Comparison of ENCODE assay signal across 21 mouse cellular contexts in genomic region chr6:84601136-84601889, GRCm38 (mm10). TPM values are rescaled to one million over a fixed set of nuclear protein-coding genes. Genes with fewer than 3 reads are reported as not detected.
DNase-seq lines count a peak whose midpoint lies in the region; ATAC-seq and TF ChIP-seq lines count a peak whose summit lies in the region.
"Had no signal": no experiment of that assay in that cellular context is flagged by ENCODE, and none has a peak within 500 bp of the region (broad histone marks: within the 10 kb centered on the region; RNA-seq: fewer than 3 reads in every experiment).

No protein-coding gene starts in this region.

- no peak overlapping the region for H3K4me2 ChIP-seq in heart, embryonic 11.5 days
- H3K4me2 ChIP-seq in lung, embryonic 16.5 days (ENCODE audit: low read depth, low read length) = no peak overlapping the region
- H3K4me2 ChIP-seq in neural tube, embryonic 15.5 days = no peak overlapping the region
- H3K4me2 ChIP-seq: embryonic facial prominence, embryonic 13.5 days; hindbrain, embryonic 15.5 days; limb, embryonic 15.5 days; midbrain, embryonic 15.5 days had no signal

- no peaks in the 10 kb centered on the region for H3K27me3 ChIP-seq in heart, embryonic 10.5 days (ENCODE audit: insufficient read depth, poor library complexity, severe bottlenecking)
- 0 out of 2 replicates have a peak, but pooled peaks cover 3% of the 10 kb centered on the region for H3K27me3 ChIP-seq in heart, embryonic 11.5 days (ENCODE audit: control insufficient read depth, insufficient read depth, low read length)
- H3K27me3 ChIP-seq in lung, embryonic 16.5 days (ENCODE audit: control insufficient read depth, insufficient read depth, low read depth, low read length) = no peaks in the 10 kb centered on the region
- no peaks in the 10 kb centered on the region for H3K27me3 ChIP-seq in neural tube, embryonic 15.5 days (replicated peaks)
- H3K27me3 ChIP-seq: embryonic facial prominence, embryonic 13.5 days; hindbrain, embryonic 15.5 days; limb, embryonic 15.5 days; midbrain, embryonic 15.5 days had no signal

- TF ChIP-seq CTCF in brain, embryonic 14.5 days (IDR thresholded peaks at IDR 0.05; ENCODE audit: borderline replicate concordance, extremely low read depth, insufficient read depth, insufficient read length) = no peak

- TF ChIP-seq POLR2A in brain, embryonic 14.5 days (IDR thresholded peaks at IDR 0.05; ENCODE audit: borderline replicate concordance, extremely low read depth, insufficient read depth, insufficient read length, poor library complexity, severe bottlenecking) = no peak

- no peak overlapping the region for H3K9ac ChIP-seq in heart, embryonic 11.5 days (ENCODE audit: low read depth, low read length)
- no peak overlapping the region for H3K9ac ChIP-seq in lung, embryonic 16.5 days (ENCODE audit: low read length)
- no peak overlapping the region for H3K9ac ChIP-seq in neural tube, embryonic 15.5 days (replicated peaks)
- H3K9ac ChIP-seq: embryonic facial prominence, embryonic 13.5 days; hindbrain, embryonic 15.5 days; limb, embryonic 15.5 days; midbrain, embryonic 15.5 days had no signal

- no peak for ATAC-seq in heart, embryonic 11.5 days (replicated peaks; ENCODE audit: insufficient number of reproducible peaks, low FRiP score, low TSS enrichment)
- ATAC-seq in lung, embryonic 16.5 days (ENCODE audit: low read depth) = peak; percentile 15; the same call in 1 of the 2 replicates
- no peak for ATAC-seq in neural tube, embryonic 15.5 days (ENCODE audit: low FRiP score)
- ATAC-seq: midbrain, embryonic 15.5 days had no signal

- no peaks in the 10 kb centered on the region for H3K36me3 ChIP-seq in heart, embryonic 10.5 days
- no peaks in the 10 kb centered on the region for H3K36me3 ChIP-seq in heart, embryonic 11.5 days (ENCODE audit: control insufficient read depth, insufficient read depth, low read length)
- H3K36me3 ChIP-seq in lung, embryonic 16.5 days (ENCODE audit: control insufficient read depth, insufficient read depth, low read length) = no peaks in the 10 kb centered on the region
- no peaks in the 10 kb centered on the region for H3K36me3 ChIP-seq in neural tube, embryonic 15.5 days
- H3K36me3 ChIP-seq: embryonic facial prominence, embryonic 13.5 days; hindbrain, embryonic 15.5 days; limb, embryonic 15.5 days; midbrain, embryonic 15.5 days had no signal

- H3K4me1 ChIP-seq in heart, embryonic 10.5 days = no peaks in the 10 kb centered on the region
- no peaks in the 10 kb centered on the region for H3K4me1 ChIP-seq in heart, embryonic 11.5 days (ENCODE audit: control insufficient read depth, insufficient read depth, low read length)
- no peaks in the 10 kb centered on the region for H3K4me1 ChIP-seq in lung, embryonic 16.5 days (replicated peaks; ENCODE audit: control insufficient read depth, insufficient read depth, low read length)
- H3K4me1 ChIP-seq in neural tube, embryonic 15.5 days = no peaks in the 10 kb centered on the region
- H3K4me1 ChIP-seq: embryonic facial prominence, embryonic 13.5 days; hindbrain, embryonic 15.5 days; limb, embryonic 15.5 days; midbrain, embryonic 15.5 days had no signal

- no peak overlapping the region for H3K27ac ChIP-seq in heart, embryonic 10.5 days
- H3K27ac ChIP-seq in heart, embryonic 11.5 days (ENCODE audit: low read depth, low read length) = no peak overlapping the region
- H3K27ac ChIP-seq in lung, embryonic 16.5 days (ENCODE audit: low read length) = no peak overlapping the region
- no peak overlapping the region for H3K27ac ChIP-seq in neural tube, embryonic 15.5 days (replicated peaks)
- H3K27ac ChIP-seq: embryonic facial prominence, embryonic 13.5 days; hindbrain, embryonic 15.5 days; layer of hippocampus, adult 2 months; limb, embryonic 15.5 days; midbrain, embryonic 15.5 days had no signal

- peak; percentile 45 for DNase-seq in heart, embryonic 10.5 days (ENCODE audit: low spot score)
- DNase-seq in lung, postnatal 25 days (ENCODE audit: low spot score) = no peak
- peak; percentile 71 for DNase-seq in 3T3-L1 (ENCODE audit: low read depth, low spot score)
- DNase-seq in brain, embryonic 14.5 days (ENCODE audit: low read depth) = peak; percentile 37
- no peak for DNase-seq in cerebellum, postnatal 14 days
- DNase-seq: adrenal gland, adult 8-10 months; cerebellum, adult 9-11 months; gastrocnemius, postnatal 25 days; kidney, adult 11 months; layer of hippocampus, postnatal 36 days; lung, adult 2 months; retina, postnatal 1 day; thymus, postnatal 25 days had no signal

- WGBS in heart, embryonic 10.5 days = 26% methylated on average over 1 of the region's 1 CpGs
- 9% methylated on average over 1 of the region's 1 CpGs for WGBS in heart, embryonic 11.5 days (ENCODE audit: insufficient replicate concordance)
- WGBS in lung, embryonic 16.5 days = 19% methylated on average over 1 of the region's 1 CpGs
- WGBS in neural tube, embryonic 15.5 days = 38% methylated on average over 1 of the region's 1 CpGs

- no peak overlapping the region for H3K4me3 ChIP-seq in heart, embryonic 10.5 days
- H3K4me3 ChIP-seq in heart, embryonic 11.5 days (ENCODE audit: low read depth, low read length) = no peak overlapping the region
- no peak overlapping the region for H3K4me3 ChIP-seq in lung, embryonic 16.5 days (ENCODE audit: low read length)
- H3K4me3 ChIP-seq in neural tube, embryonic 15.5 days (replicated peaks) = no peak overlapping the region
- H3K4me3 ChIP-seq: embryonic facial prominence, embryonic 13.5 days; hindbrain, embryonic 15.5 days; layer of hippocampus, adult 2 months; limb, embryonic 15.5 days; midbrain, embryonic 15.5 days had no signal

- H3K9me3 ChIP-seq in heart, embryonic 10.5 days = no peaks in the 10 kb centered on the region
- H3K9me3 ChIP-seq in heart, embryonic 11.5 days (replicated peaks; ENCODE audit: control insufficient read depth, low read length) = no peaks in the 10 kb centered on the region
- no peaks in the 10 kb centered on the region for H3K9me3 ChIP-seq in lung, embryonic 16.5 days (ENCODE audit: control insufficient read depth, low read length)
- no peaks in the 10 kb centered on the region for H3K9me3 ChIP-seq in neural tube, embryonic 15.5 days (replicated peaks)
- H3K9me3 ChIP-seq: embryonic facial prominence, embryonic 13.5 days; hindbrain, embryonic 15.5 days; limb, embryonic 15.5 days; midbrain, embryonic 15.5 days had no signal

RNA-seq across cellular contexts. Expression of gene Cyp26b1, which starts 7.6 kb away (rescaled TPM):
- polyA plus RNA-seq in heart, embryonic 10.5 days (2016; fragmentation: Nextera tagmentation; extraction: Ambion mirVana) = 2.3 and 2.7 TPM in 2 replicates
- 1.3 and 1.7 TPM in 2 replicates for polyA plus RNA-seq in heart, embryonic 11.5 days (2014; fragmentation: Nextera tagmentation; extraction: Ambion mirVana)
- 2.3 and 2.9 TPM in 2 replicates for polyA plus RNA-seq in lung, embryonic 16.5 days (2015; fragmentation: Nextera tagmentation; extraction: Ambion mirVana)
- polyA plus RNA-seq in brain, embryonic 14.5 days (2012; rRNA removed) = 10.0 and 56.1 TPM in 2 replicates
- 10.2 and 11.6 TPM in 2 replicates for polyA plus RNA-seq in neural tube, embryonic 15.5 days (2015; fragmentation: Nextera tagmentation; extraction: Ambion mirVana)

Comparison
In these comparisons a context has a peak if more than half of its experiments do, and no peak if none do; other contexts are left out.
1. DNase-seq: peak in heart, embryonic 10.5 days (single experiment), 3T3-L1 (single experiment) and brain, embryonic 14.5 days (single experiment); none in lung, postnatal 25 days (single experiment) and cerebellum, postnatal 14 days (0 of 2).